Mouse (Mus musculus): Measurements from ENCODE around the gene Dnajb1. TPM values are rescaled to one million over a fixed set of nuclear protein-coding genes. Genes with fewer than 3 reads are reported as not detected.

The Dnajb1 gene
- polyA plus RNA-seq, 1 experiment: 27.7 TPM

- no peaks in the 10 kb centered on the region for H3K4me1 ChIP-seq (ENCODE audit: control insufficient read depth, insufficient read depth, low read length)
- TF ChIP-seq CTCF (IDR thresholded peaks at IDR 0.05; ENCODE audit: borderline replicate concordance, insufficient read depth, low read length) (no peak), POLR2A (IDR thresholded peaks at IDR 0.05; ENCODE audit: low read depth, low read length) (no peak)
- no peak overlapping the region for H3K27ac ChIP-seq (ENCODE audit: insufficient read depth, low read length)
- H3K4me3 ChIP-seq (ENCODE audit: insufficient read depth, low read length): peak overlapping the region; percentile 4; the same call in 1 of the 2 replicates
These were observed 13.8 kb downstream of the Dnajb1 start for GRCm38 (mm10) chr8:83621691-83622388.

- no peaks in the 10 kb centered on the region for H3K4me1 ChIP-seq (ENCODE audit: control insufficient read depth, insufficient read depth, low read length)
- H3K27ac ChIP-seq (ENCODE audit: insufficient read depth, low read length): no peak overlapping the region
- TF ChIP-seq CTCF (IDR thresholded peaks at IDR 0.05; ENCODE audit: borderline replicate concordance, insufficient read depth, low read length) (peak; percentile 97), POLR2A (IDR thresholded peaks at IDR 0.05; ENCODE audit: low read depth, low read length) (no peak)
- peak overlapping the region; percentile 4; the same call in 1 of the 2 replicates for H3K4me3 ChIP-seq (ENCODE audit: insufficient read depth, low read length)
These were observed 14.5 kb downstream of the Dnajb1 start for GRCm38 (mm10) chr8:83622389-83622989.

GRCm38 (mm10) chr8:83623549-83623948 lies 15.6 kb downstream of the Dnajb1 start:
- Histone ChIP-seq H3K4me3 (ENCODE audit: insufficient read depth, low read length) (no peak overlapping the region), H3K27ac (ENCODE audit: insufficient read depth, low read length) (no peak overlapping the region), H3K4me1 (ENCODE audit: control insufficient read depth, insufficient read depth, low read length) (no peaks in the 10 kb centered on the region)
- TF ChIP-seq CTCF (IDR thresholded peaks at IDR 0.05; ENCODE audit: borderline replicate concordance, insufficient read depth, low read length) (no peak), POLR2A (IDR thresholded peaks at IDR 0.05; ENCODE audit: low read depth, low read length) (no peak)

- no peak for TF ChIP-seq POLR2A (IDR thresholded peaks at IDR 0.05; ENCODE audit: low read depth, low read length)
- peak; percentile 46; the same call in 1 of the 2 replicates for TF ChIP-seq CTCF (IDR thresholded peaks at IDR 0.05; ENCODE audit: borderline replicate concordance, insufficient read depth, low read length)
These were observed 16.7 kb downstream of the Dnajb1 start for GRCm38 (mm10) chr8:83624739-83625138.

GRCm38 (mm10) chr8:83625676-83626299 lies 17.8 kb downstream of the Dnajb1 start:
- H3K4me1 ChIP-seq (ENCODE audit: control insufficient read depth, insufficient read depth, low read length): no peaks in the 10 kb centered on the region
- H3K27ac ChIP-seq (ENCODE audit: insufficient read depth, low read length): no peak overlapping the region
- H3K4me3 ChIP-seq (ENCODE audit: insufficient read depth, low read length): no peak overlapping the region
- TF ChIP-seq POLR2A (IDR thresholded peaks at IDR 0.05; ENCODE audit: low read depth, low read length) (no peak), CTCF (IDR thresholded peaks at IDR 0.05; ENCODE audit: borderline replicate concordance, insufficient read depth, low read length) (no peak)

More at GRCm38 (mm10) chr8:83624739-83625138, 16.7 kb downstream of the Dnajb1 start:
- Histone ChIP-seq H3K4me3 (ENCODE audit: insufficient read depth, low read length) (no peak overlapping the region), H3K4me1 (ENCODE audit: control insufficient read depth, insufficient read depth, low read length) (no peaks in the 10 kb centered on the region), H3K27ac (ENCODE audit: insufficient read depth, low read length) (no peak overlapping the region)

- Histone ChIP-seq H3K4me3 (ENCODE audit: insufficient read depth, low read length) (no peak overlapping the region), H3K4me1 (ENCODE audit: control insufficient read depth, insufficient read depth, low read length) (no peaks in the 10 kb centered on the region), H3K27ac (ENCODE audit: insufficient read depth, low read length) (no peak overlapping the region)
- TF ChIP-seq CTCF (IDR thresholded peaks at IDR 0.05; ENCODE audit: borderline replicate concordance, insufficient read depth, low read length) (no peak), POLR2A (IDR thresholded peaks at IDR 0.05; ENCODE audit: low read depth, low read length) (no peak)
These were observed 24.2 kb downstream of the Dnajb1 start for GRCm38 (mm10) chr8:83632083-83632707.

GRCm38 (mm10) chr8:83638856-83639255 lies 30.9 kb downstream of the Dnajb1 start:
- no peak for TF ChIP-seq POLR2A (IDR thresholded peaks at IDR 0.05; ENCODE audit: low read depth, low read length)
- Histone ChIP-seq H3K4me1 (ENCODE audit: control insufficient read depth, insufficient read depth, low read length) (no peaks in the 10 kb centered on the region), H3K27ac (ENCODE audit: insufficient read depth, low read length) (no peak overlapping the region), H3K4me3 (ENCODE audit: insufficient read depth, low read length) (no peak overlapping the region)

- TF ChIP-seq CTCF (IDR thresholded peaks at IDR 0.05; ENCODE audit: borderline replicate concordance, insufficient read depth, low read length) (no peak), POLR2A (IDR thresholded peaks at IDR 0.05; ENCODE audit: low read depth, low read length) (no peak)
These were observed 31.7 kb downstream of the Dnajb1 start for GRCm38 (mm10) chr8:83639649-83640048.

GRCm38 (mm10) chr8:83647511-83647910 lies 39.5 kb downstream of the Dnajb1 start:
- H3K4me3 ChIP-seq (ENCODE audit: insufficient read depth, low read length): no peak overlapping the region
- H3K27ac ChIP-seq (ENCODE audit: insufficient read depth, low read length): no peak overlapping the region
- TF ChIP-seq POLR2A (IDR thresholded peaks at IDR 0.05; ENCODE audit: low read depth, low read length) (no peak), CTCF (IDR thresholded peaks at IDR 0.05; ENCODE audit: borderline replicate concordance, insufficient read depth, low read length) (no peak)
- no peaks in the 10 kb centered on the region for H3K4me1 ChIP-seq (ENCODE audit: control insufficient read depth, insufficient read depth, low read length)

More at GRCm38 (mm10) chr8:83639649-83640048, 31.7 kb downstream of the Dnajb1 start:
- Histone ChIP-seq H3K4me3 (ENCODE audit: insufficient read depth, low read length) (no peak overlapping the region), H3K4me1 (ENCODE audit: control insufficient read depth, insufficient read depth, low read length) (no peaks in the 10 kb centered on the region), H3K27ac (ENCODE audit: insufficient read depth, low read length) (no peak overlapping the region)

All from embryonic fibroblast, embryonic 13.5 days (primary cell).